Mouse (Mus musculus) left cerebral cortex, postnatal 14 days (tissue): ENCODE results near the gene Tent4a. TPM values are rescaled to one million over a fixed set of nuclear protein-coding genes. Genes with fewer than 3 reads are reported as not detected.

Experiments used
- total RNA-seq, 2 experiments: library from RNA; stranded (reverse); gene quantifications; 2 replicates each; pipeline ENCODE4 v1.2.3; 2021

Gene Tent4a
- total RNA-seq, 2 experiments from 2014 or later: 36.8 to 37.4 TPM

Other genes with a start within 250 kb of the Tent4a start
- gene Nsun2, start 871 bp downstream of the Tent4a start, total RNA-seq: 10 to 100 TPM; 64.2 to 68.9 TPM
- gene Srd5a1, start 76.8 kb upstream of the Tent4a start, total RNA-seq: 10 to 100 TPM; 14.5 TPM
- gene Ube2ql1, start 205.3 kb upstream of the Tent4a start, total RNA-seq: 100 to 1,000 TPM; 184 to 206 TPM